Mouse (Mus musculus) 416B (cell line): ENCODE results near the gene Nup107.

Experiments used
- DNase-seq: peaks from one replicate; pipeline ENCODE4 v3.0.0; 2011; ENCODE audit warnings: low read depth

The Nup107 gene

DNA sequence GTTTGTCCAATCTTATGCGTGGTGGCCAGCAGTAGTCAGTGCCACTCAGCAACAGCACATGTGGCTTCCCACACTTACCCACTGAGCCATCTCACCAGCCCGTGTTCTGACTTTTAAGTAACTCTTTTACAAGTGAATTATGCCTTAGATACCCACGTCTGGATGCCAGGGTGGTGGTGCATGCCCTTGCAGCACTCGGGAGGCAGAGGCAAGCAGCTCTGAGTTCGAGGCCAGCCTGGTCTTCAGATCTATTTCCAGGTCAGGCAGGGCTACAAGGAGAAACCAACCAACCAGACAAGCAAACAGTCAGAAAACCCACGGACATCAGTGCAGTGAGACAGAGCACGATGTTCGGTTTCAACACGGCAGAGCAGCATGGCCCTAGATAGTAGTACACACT, 9.4 kb upstream of the Nup107 start:
- no peak for DNase-seq

- DNase-seq, result no peak
These were observed 7.3 kb upstream of the Nup107 start for GRCm38 (mm10) chr10:117799806-117800205.

DNA sequence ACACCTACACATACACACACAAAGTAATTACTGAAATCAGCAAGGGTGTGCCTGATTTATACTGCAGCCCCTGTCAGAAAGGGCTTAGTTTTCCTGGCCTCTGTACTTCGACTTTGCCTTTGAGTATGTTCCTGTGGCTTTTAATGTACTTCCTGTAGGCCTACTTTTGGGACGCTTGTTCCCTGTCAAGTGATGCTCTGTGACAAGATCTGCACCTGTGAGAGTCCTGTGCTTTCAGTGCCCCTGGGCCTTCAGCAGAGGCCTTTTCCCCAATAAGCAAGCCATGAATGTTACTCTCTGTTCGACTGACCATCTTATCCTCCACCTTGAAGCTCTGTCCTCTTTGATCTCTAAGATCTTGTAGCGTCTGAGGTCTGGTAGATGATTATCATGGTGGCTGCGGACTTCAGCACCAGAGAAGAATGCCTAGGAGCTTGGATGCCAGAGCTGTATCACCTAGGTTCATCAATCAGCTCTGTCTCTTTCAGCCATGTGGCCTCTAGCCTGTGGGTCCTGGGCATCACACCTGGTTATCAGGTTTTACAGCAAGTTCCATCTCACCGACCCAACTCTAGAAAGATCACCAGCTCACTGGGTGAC, 6.0 kb upstream of the Nup107 start:
- no peak for DNase-seq

- no peak for DNase-seq
These were observed 5.2 kb upstream of the Nup107 start for GRCm38 (mm10) chr10:117797684-117798083.

- no peak for DNase-seq
These were observed 4.6 kb upstream of the Nup107 start for GRCm38 (mm10) chr10:117797106-117797505.

- no peak for DNase-seq
These were observed 3.7 kb upstream of the Nup107 start for GRCm38 (mm10) chr10:117796181-117796580.

DNA sequence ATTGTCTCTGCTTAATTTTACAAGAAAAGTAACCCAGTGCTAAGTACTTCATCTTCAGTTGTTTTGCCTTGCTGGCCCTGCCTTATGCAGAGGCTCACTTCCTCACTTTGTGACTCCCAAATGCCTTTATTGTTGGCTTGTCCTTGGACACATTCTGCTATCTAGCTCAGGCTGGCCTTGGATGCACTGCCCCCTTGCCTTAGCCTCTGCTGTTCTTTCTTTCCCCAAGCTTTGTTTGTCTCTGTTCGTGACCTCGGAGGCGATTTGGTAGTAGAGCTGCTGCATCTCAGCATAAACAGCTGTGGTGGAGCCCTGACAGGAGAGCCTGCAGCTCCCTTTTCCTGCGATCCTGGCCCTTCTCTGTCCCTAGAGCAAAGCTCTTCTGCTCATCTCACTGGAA, 2.7 kb upstream of the Nup107 start:
- DNase-seq, result no peak

DNA sequence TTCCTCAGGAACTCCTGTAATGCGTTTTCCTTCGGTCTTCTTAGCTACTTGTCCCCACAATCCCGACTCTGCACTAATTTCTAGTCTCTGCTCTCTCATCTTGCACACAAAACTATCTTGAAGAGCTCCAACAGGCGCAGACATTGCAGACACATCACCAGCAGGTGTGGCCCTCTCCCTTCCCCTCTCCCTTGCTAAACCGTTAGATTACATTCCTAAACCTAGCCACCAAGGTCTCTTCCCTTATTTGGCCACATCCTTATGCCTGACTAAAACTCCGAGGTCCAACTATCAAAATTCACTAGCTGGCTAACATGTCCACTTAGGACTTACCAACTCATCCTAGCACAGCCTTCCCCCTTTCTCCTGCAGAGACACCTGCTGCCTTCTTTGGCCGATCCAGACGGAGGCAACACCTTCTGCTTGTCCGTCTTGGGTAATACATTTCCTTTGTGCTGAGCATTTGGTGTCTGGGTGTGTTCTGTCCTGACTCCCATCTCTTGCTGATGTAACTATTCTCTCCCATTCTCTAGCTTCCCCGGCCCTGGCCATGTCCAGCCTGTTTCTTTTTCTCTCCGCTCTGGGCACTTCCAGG, 1.0 kb upstream of the Nup107 start:
- peak; percentile 69 for DNase-seq

GRCm38 (mm10) chr10:117791171-117791470, 1.4 kb downstream of the Nup107 start:
- no peak for DNase-seq

DNA sequence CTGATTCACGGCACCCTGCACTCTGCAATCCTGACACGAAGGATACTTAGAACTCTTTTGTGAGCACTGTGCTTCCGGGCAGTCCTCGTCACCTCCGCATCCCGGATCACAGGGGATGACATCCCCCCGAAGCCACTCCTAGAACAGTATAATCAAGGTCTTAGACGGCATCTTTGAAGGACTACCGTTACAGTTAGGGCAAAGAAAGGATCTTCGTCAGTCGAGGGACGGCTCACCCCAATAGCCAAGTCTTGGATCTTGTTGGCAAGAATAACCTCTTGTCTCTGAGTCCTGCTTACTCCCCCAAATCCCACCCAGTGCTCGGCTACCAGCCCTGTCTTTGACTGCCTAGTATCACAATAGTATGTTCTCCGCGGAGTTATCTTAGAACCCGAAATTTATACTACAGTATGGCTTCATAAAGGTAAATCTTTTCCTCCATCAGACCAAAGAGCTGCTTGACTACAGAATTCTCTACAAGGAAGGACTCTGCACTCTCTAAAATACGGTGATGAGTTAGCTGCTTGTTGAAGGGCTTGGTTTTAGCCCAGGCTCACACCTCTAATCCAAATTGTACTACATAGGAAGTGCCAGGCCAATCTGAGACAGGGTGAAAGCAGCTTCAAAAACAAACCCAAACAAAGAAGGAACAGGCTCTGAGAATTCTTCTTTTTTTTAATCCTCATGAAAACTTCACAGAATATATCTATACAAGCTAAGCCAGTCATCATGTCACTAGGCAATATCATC, 1.9 kb downstream of the Nup107 start:
- DNase-seq, result no peak

DNA sequence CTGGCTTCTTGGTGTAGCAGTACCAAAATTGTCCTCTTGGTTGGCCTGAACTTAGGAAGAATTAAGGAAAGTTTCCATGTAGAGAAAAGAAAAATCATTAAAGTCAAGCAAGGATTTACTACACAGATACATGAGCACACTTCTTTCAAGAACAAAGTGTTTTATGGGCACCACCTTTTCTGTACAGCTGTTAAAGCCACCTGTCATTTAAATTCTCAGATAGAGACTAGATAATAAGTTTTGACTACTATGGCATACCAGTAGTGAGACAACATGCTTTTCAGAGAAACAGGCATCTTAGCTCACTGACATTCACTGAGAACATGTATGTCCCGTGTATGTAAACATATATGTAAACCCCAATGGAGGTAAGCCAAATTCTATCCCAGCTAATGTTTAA, 2.5 kb downstream of the Nup107 start:
- DNase-seq, result no peak

GRCm38 (mm10) chr10:117784646-117785045, 7.9 kb downstream of the Nup107 start:
- DNase-seq, result peak; percentile 93

GRCm38 (mm10) chr10:117783786-117784420, 8.6 kb downstream of the Nup107 start:
- no peak for DNase-seq

- DNase-seq, result no peak
These were observed 9.8 kb downstream of the Nup107 start for GRCm38 (mm10) chr10:117782491-117783260.

DNA sequence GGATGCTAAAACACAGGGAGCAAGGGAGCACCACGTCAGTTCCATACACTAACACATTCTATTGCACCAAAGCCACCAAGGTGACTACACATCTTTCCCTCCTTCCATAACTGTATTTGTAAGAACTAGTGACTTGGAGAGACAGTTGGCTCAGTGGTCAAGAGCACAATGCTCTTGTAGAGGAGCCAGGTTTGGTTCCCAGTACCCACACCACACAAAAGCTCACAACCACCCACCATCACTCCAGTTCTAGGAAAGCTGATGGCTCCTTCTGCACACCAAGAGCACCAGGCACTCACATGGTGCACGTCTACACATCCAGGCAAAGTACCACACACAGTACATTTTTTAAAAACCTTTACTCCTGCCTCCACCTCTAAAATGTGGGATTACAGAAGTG, 10.4 kb downstream of the Nup107 start:
- DNase-seq, result no peak

- DNase-seq, result no peak
These were observed 11.3 kb downstream of the Nup107 start for GRCm38 (mm10) chr10:117781021-117781725.

DNA sequence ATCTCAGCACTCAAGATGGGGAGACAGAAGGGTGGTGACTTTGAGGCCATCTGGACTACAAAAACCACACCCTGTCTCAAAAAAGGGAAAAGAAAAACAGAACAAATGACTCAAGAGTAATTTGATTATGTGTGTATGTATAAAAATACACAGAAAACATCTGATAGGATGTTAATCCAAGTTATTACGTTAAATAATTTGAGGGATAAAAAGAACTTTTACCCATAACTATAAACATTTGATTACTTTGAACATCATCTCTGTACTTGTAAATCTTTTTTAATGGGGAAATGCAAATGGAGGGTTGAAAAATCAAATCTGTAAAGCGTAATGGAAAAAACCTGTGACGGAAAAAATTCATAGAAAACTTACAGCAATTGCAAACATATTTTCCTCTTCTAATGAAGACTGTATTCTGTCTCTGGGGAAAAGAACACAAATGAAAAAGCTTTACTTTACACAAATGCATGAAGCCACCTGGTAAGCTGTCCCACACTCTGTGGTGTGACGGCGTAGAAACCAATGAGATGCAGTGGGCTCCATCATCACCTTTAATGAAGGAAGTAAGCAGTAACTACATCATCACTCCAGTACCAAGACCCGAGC, 12.1 kb downstream of the Nup107 start:
- DNase-seq, result no peak

- DNase-seq, result no peak
These were observed 12.8 kb downstream of the Nup107 start for GRCm38 (mm10) chr10:117779581-117780305.

DNA sequence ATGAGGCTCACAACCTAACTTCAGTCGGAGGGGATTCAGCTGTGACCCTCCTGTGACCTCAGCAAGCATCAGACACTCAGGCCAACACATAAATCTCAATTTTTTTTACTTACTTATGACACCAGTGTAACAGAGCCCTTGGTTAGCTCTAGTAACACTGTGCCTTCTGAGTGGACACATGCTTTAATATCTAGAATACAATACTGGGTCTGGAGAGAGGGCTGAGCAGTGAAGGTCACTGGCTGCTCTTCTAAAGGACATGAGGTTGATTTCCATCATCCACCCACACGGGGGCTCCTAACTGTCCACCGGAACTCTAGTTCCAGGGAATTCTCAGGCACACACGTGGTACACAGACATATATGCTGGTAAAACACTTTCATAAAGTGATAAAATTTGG, 13.6 kb downstream of the Nup107 start:
- no peak for DNase-seq

- no peak for DNase-seq
These were observed 14.1 kb downstream of the Nup107 start for GRCm38 (mm10) chr10:117778328-117778910.
